Mouse (Mus musculus) liver, embryonic 14.5 days (tissue): Measurements from ENCODE around the gene Git2. TPM values are rescaled to one million over a fixed set of nuclear protein-coding genes. Genes with fewer than 3 reads are reported as not detected.

Experiments
- ATAC-seq: fragments of 200-750 bp; cut with Nextera tagmentation; 2 replicates; pipeline ENCODE4 v1.8.0; 2017; ENCODE audit warnings: moderate number of reproducible peaks, mild to moderate bottlenecking, moderate library complexity; ENCODE audit not compliant: insufficient read depth
- DNase-seq, 3 experiments: peaks; one replicate each; pipeline ENCODE4 v3.0.0-alpha.2; 2012 to 2013; ENCODE audit warnings: low read depth in 3 of 3, low spot score in 3 of 3
- H3K27ac ChIP-seq: fragments of 300-500 bp; sonication (generic); 2 replicates; pipeline ENCODE4 v1.5.1; 2014; ENCODE audit warnings: moderate library complexity, mild to moderate bottlenecking, control low read depth, inconsistent platforms
- H3K27me3 ChIP-seq: fragments of 300-500 bp; sonication (generic); 2 replicates; pipeline ENCODE4 v1.6.1; 2014; ENCODE audit warnings: mild to moderate bottlenecking, low read length, moderate library complexity; ENCODE audit not compliant: control insufficient read depth, insufficient read depth
- H3K36me3 ChIP-seq: fragments of 300-500 bp; sonication (generic); replicated peaks from 2 replicates; pipeline ENCODE4 v1.6.1; 2014; ENCODE audit warnings: low read depth; ENCODE audit not compliant: control insufficient read depth, insufficient read depth
- H3K4me1 ChIP-seq, 2 experiments: fragments of 200-500 bp in 1 of 2; fragments of 300-500 bp in 1 of 2; sonication (generic) in 1 of 2; replicated peaks; 2 replicates each; pipeline ENCODE4 v1.6.1; 2012 to 2014; ENCODE audit warnings: antibody characterized with exemption in 1 of 2, inconsistent platforms in 1 of 2, low read length in 1 of 2; ENCODE audit not compliant: control insufficient read depth in 2 of 2, insufficient read depth in 2 of 2
- H3K4me2 ChIP-seq: fragments of 300-500 bp; sonication (generic); 2 replicates; pipeline ENCODE4 v1.6.1; 2014; ENCODE audit warnings: low read depth, mild to moderate bottlenecking, control low read depth, moderate library complexity
- H3K4me3 ChIP-seq, 2 experiments: fragments of 200-500 bp in 1 of 2; fragments of 300-500 bp in 1 of 2; sonication (generic) in 1 of 2; 2 replicates each; pipeline ENCODE4 v1.5.1; 2012 to 2014; ENCODE audit warnings: low read depth in 2 of 2, low read length in 2 of 2, mild to moderate bottlenecking in 2 of 2, control low read depth in 1 of 2, inconsistent platforms in 1 of 2, moderate library complexity in 1 of 2; ENCODE audit not compliant: insufficient read depth in 1 of 2
- H3K9ac ChIP-seq: fragments of 300-500 bp; sonication (generic); replicated peaks from 2 replicates; pipeline ENCODE4 v1.6.1; 2014; ENCODE audit warnings: mild to moderate bottlenecking, control low read depth, moderate library complexity
- H3K9me3 ChIP-seq: fragments of 300-500 bp; sonication (generic); 2 replicates; pipeline ENCODE4 v1.6.1; 2016; ENCODE audit warnings: low read length, mixed read lengths; ENCODE audit not compliant: control insufficient read depth
- CTCF ChIP-seq: IDR thresholded peaks from 2 replicates; pipeline ENCODE4 v1.5.1; 2016; ENCODE audit warnings: antibody characterized with exemption, low read depth, control low read depth
- EP300 ChIP-seq: IDR thresholded peaks from 2 replicates; pipeline ENCODE4 v1.6.1; 2016; ENCODE audit warnings: antibody characterized with exemption, low read depth
- WGBS: fragments of 180-500 bp; shearing (Covaris S2); extraction: QIAGEN DNeasy Blood & Tissue Kit; methylation state at CpG from one replicate; pipeline ENCODE4 v1.1.7; 2014; ENCODE audit not compliant: insufficient replicate concordance; 5-methylcytosine and 5-hydroxymethylcytosine counted together
- polyA plus RNA-seq, 2 experiments: library from polyadenylated mRNA; depleted of rRNA in 1 of 2; stranded (reverse) in 1 of 2; unstranded in 1 of 2; fragments of >200 nt; fragmentation: Nextera tagmentation in 1 of 2; extraction: Ambion mirVana in 1 of 2; gene quantifications; 2 replicates each; pipeline versions ENCODE4 v1.2.1 to v1.2.3; 2012 to 2014

The Git2 gene
- polyA plus RNA-seq, 2 experiments, result 12.1 to 13.7 TPM

DNA sequence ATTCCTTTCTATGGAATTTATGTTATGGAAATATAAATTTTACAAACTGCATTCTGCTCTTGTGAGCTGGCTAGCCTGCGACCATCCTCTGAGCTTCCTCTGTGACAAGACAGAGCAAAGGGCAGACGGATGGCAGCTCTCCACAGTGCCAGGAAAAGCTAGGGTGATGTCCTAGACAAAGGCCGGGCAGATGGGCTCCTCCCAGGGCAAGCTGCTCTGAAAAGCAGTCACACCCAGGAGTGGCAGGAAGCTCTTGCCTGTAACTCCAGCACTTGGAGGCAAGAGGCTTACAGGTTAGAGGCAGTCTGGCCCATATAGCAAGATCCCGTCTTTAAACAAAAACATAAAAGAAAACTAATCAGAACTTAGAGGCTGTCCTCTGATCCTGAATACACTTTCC lies 19.3 kb upstream of the Git2 start:
- 64% methylated on average over 4 of the region's 4 CpGs for WGBS
- no peaks in the 10 kb centered on the region for H3K27me3 ChIP-seq
- H3K4me2 ChIP-seq, result no peak overlapping the region
- no peak overlapping the region for H3K27ac ChIP-seq
- TF ChIP-seq CTCF (no peak), EP300 (no peak)
- peaks cover 0 to 9% of the 10 kb centered on the region in 2 experiments; a peak in 2 of 4 replicates for H3K4me1 ChIP-seq
- ATAC-seq (no peak), DNase-seq (no peak)
- H3K9me3 ChIP-seq, result no peaks in the 10 kb centered on the region
- H3K9ac ChIP-seq, result no peak overlapping the region
- H3K4me3 ChIP-seq, result no peak overlapping the region
- peaks cover 36% of the 10 kb centered on the region for H3K36me3 ChIP-seq

DNA sequence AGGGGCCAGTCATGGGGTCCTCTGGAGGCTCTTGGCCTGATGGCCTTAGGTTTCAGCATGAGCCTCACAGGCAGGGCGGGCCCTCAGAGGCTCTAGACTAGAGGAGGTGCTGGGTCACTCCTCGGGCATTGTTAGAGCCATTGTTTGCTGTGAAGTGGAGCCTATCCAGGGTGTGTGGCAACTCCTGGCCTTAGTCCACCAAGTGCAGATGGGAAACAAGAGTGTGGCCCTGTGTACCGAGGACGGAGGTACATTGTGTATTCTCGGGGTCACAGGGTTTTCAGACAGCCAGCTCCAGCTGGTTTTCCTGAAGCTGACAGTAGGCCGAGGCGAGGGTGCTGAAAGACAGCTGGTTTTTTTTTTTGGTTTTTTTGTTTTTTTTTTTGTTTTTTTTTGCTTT lies 18.0 kb upstream of the Git2 start:
- 84% methylated on average over 7 of the region's 7 CpGs for WGBS

DNA sequence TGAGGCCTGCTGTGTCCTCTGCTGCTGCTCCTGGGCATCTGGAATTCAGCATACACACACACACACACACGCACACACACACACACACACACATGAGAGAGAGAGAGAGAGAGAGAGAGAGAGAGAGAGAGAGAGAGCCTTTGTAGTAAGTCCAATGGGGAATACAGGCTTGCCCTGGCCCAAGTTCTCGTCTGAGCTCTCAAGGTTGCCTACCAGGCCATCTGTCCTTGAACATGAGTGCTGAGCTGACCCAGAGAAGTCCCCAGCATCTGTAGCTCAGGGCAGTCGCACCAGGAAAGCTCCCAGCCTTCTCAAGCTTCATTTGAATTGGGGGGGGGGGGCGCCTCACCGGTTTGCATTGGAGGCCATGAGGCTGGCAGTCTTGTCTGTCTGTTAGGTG lies 9.9 kb upstream of the Git2 start:
- WGBS, result 20% methylated on average over 5 of the region's 5 CpGs
- peak overlapping the region; percentile 0 for H3K9ac ChIP-seq

More for the DNA sequence above, 18.0 kb upstream of the Git2 start:
- H3K4me1 ChIP-seq, result peaks cover 0 to 9% of the 10 kb centered on the region in 2 experiments; a peak in 2 of 4 replicates
- TF ChIP-seq CTCF (no peak), EP300 (no peak)
- no peak overlapping the region for H3K4me2 ChIP-seq
- DNase-seq, result no peak
- no peak for ATAC-seq
- H3K4me3 ChIP-seq, result no peak overlapping the region
- H3K9ac ChIP-seq, result no peak overlapping the region
- H3K27ac ChIP-seq, result no peak overlapping the region
- H3K27me3 ChIP-seq, result no peaks in the 10 kb centered on the region
- H3K9me3 ChIP-seq, result no peaks in the 10 kb centered on the region
- H3K36me3 ChIP-seq, result peaks cover 42% of the 10 kb centered on the region

DNA sequence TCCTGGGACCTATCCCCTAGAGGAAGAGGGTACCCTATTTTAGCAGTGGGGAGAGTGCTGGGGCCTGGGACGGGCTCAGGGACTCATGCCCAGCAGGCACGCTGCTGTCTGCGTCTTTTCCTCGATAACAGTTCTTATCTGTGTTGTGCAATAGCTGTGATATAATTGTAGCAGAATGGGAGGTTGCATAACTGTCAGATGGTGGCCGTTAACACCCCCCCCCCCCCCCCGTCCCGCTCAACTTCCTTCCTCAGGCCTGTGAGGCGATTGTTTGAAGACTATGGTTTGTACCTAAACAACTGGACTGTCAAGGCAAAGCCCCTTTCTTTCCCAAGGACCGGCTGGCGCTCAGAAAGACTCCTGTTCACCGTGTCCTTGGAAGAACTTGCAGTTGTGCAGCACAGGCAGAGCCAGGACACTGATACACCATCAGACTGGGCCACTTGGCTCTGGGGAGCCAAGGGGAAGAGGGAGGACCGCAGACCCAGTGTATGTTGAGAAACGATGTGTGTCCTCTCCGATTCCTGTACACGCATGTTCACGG lies 9.4 kb upstream of the Git2 start:
- 6% methylated on average over 16 of the region's 16 CpGs for WGBS
- H3K9ac ChIP-seq, result peak overlapping the region; percentile 0
- DNase-seq, result peak; percentile 65 to 69 (median 65)
- peak overlapping the region; percentile 37 for H3K4me2 ChIP-seq
- peaks cover 23 to 36% of the 10 kb centered on the region in 2 experiments for H3K4me1 ChIP-seq
- H3K27me3 ChIP-seq, result no peaks in the 10 kb centered on the region
- peak overlapping the region; percentile 0; the same call in 1 of the 2 replicates for H3K27ac ChIP-seq
- peak; percentile 92 for TF ChIP-seq EP300
- no peak for TF ChIP-seq CTCF
- peak; percentile 82 for ATAC-seq
- H3K4me3 ChIP-seq, result no peak overlapping the region; a peak in 1 of 4 replicates
- peaks cover 19% of the 10 kb centered on the region for H3K36me3 ChIP-seq
- no peaks in the 10 kb centered on the region for H3K9me3 ChIP-seq

More for the DNA sequence above, 9.9 kb upstream of the Git2 start:
- Histone ChIP-seq H3K4me1 (peaks cover 23 to 36% of the 10 kb centered on the region in 2 experiments), H3K36me3 (peaks cover 19% of the 10 kb centered on the region), H3K4me2 (peak overlapping the region; percentile 37), H3K4me3 (no peak overlapping the region), H3K27me3 (no peaks in the 10 kb centered on the region), H3K27ac (peak overlapping the region; percentile 0; the same call in 1 of the 2 replicates), H3K9me3 (no peaks in the 10 kb centered on the region)
- no peak for DNase-seq
- TF ChIP-seq EP300 (no peak), CTCF (no peak)
- ATAC-seq, result no peak

DNA sequence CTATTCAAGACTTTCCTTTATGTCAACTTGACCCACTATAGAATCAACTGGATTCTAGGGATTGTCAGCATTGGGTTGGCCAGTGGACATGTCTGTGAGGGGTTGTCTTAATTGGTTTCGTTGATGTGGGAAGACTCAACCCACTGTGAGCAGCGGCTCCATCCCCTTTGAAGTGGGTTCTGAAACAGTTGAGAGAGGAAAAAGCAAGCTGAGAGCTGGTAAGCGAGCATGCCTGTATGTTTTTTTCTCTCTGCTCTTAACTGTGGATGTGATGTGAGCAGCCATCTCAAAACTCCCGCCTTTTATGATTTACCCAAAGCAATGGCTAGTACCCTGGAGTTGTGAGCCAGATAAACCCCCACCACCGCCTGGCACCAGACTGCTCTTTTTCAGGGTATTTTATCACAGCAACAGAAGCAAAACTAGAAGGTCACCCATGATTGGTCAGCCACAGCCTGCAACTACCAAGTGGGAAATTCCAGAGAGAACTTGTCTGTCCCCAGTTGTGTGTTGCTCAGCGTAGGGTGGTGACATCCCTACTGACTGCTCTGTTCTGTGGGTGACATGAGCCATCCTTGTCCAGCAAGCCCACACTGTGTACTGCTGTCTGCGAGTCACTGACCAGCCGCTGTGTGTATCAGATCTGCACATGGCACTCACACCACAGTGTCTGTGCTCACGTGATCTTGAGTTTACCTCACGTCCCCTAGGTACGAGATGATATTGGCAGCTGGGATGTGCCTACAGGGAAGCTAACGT lies 8.3 kb upstream of the Git2 start:
- ATAC-seq (peak; percentile 11; the same call in 1 of the 2 replicates), DNase-seq (peak in 1 of 3 experiments; percentile 60)
- 29% methylated on average over 12 of the region's 12 CpGs for WGBS
- Histone ChIP-seq H3K9me3 (no peaks in the 10 kb centered on the region), H3K36me3 (peaks cover 13% of the 10 kb centered on the region), H3K27me3 (no peaks in the 10 kb centered on the region), H3K9ac (no peak overlapping the region), H3K4me2 (no peak overlapping the region), H3K4me1 (peaks cover 28 to 46% of the 10 kb centered on the region in 2 experiments), H3K27ac (no peak overlapping the region), H3K4me3 (no peak overlapping the region)
- TF ChIP-seq EP300 (no peak), CTCF (no peak)
